Mouse (Mus musculus): ENCODE data around the gene Tnni3. TPM values are rescaled to one million over a fixed set of nuclear protein-coding genes. Genes with fewer than 3 reads are reported as not detected.
A peak's percentile ranks its signal among the peaks of the same experiment; 100 is the strongest.
"Not testable (repeated sequence)": the region's sequence is repeated elsewhere in the genome, so short reads cannot be mapped to it uniquely, and the experiment has no call there.

The Tnni3 gene
- polyA plus RNA-seq, 1 experiment from 2014 or later: 2.2 TPM

GRCm38 (mm10) chr7:4536369-4536768, 12.3 kb upstream of the Tnni3 start:
- no peaks in the 10 kb centered on the region for H3K9me3 ChIP-seq
- H3K9ac ChIP-seq: no peak overlapping the region
- H3K27me3 ChIP-seq (replicated peaks): no peaks in the 10 kb centered on the region
- H3K4me1 ChIP-seq (replicated peaks): peaks cover 5% of the 10 kb centered on the region
- no peak for ATAC-seq
- H3K27ac ChIP-seq: no peak overlapping the region
- no peak overlapping the region for H3K4me3 ChIP-seq (replicated peaks)
- H3K36me3 ChIP-seq: no peaks in the 10 kb centered on the region
- 93% methylated on average over 4 of the region's 4 CpGs for WGBS
- no peak overlapping the region for H3K4me2 ChIP-seq (replicated peaks)

GRCm38 (mm10) chr7:4532005-4532729, 8.1 kb upstream of the Tnni3 start, which contains the start of gene Dnaaf3:
Gene Dnaaf3, minus strand, starts transcription at chr7:4532453.
- Histone ChIP-seq H3K4me2 (replicated peaks) (peak within 1 kb of the TSS; percentile 67), H3K4me1 (replicated peaks) (peaks cover 8% of the 10 kb centered on the region), H3K36me3 (no peaks in the 10 kb centered on the region), H3K4me3 (replicated peaks) (peak within 1 kb of the TSS; percentile 39), H3K9me3 (no peaks in the 10 kb centered on the region), H3K27ac (no peak within 1 kb of the TSS), H3K9ac (peak within 1 kb of the TSS; percentile 1; the same call in 1 of the 2 replicates), H3K27me3 (replicated peaks) (no peaks in the 10 kb centered on the region)
- ATAC-seq: peak; percentile 96
- 6% methylated on average over 28 of the region's 28 CpGs for WGBS

- not testable (repeated sequence) for H3K36me3 ChIP-seq; H3K4me2 ChIP-seq (replicated peaks); H3K4me3 ChIP-seq (replicated peaks); ATAC-seq; H3K9me3 ChIP-seq; H3K9ac ChIP-seq; H3K27me3 ChIP-seq (replicated peaks); H3K27ac ChIP-seq
- peaks cover 19% of the 10 kb centered on the region for H3K4me1 ChIP-seq (replicated peaks)
- WGBS: 35% methylated on average over 8 of the region's 8 CpGs
Observed at GRCm38 (mm10) chr7:4530166-4530565, 6.1 kb upstream of the Tnni3 start.

- H3K4me2 ChIP-seq (replicated peaks): peak overlapping the region; percentile 76
- H3K27ac ChIP-seq: no peak overlapping the region
- no peaks in the 10 kb centered on the region for H3K36me3 ChIP-seq
- no peaks in the 10 kb centered on the region for H3K9me3 ChIP-seq
- H3K27me3 ChIP-seq (replicated peaks): no peaks in the 10 kb centered on the region
- 0 out of 2 replicates have a peak overlapping the region, but pooled peaks have one; percentile 5 for H3K4me3 ChIP-seq (replicated peaks)
- WGBS: 47% methylated on average over 18 of the region's 18 CpGs
- no peak for ATAC-seq
- peaks cover 18% of the 10 kb centered on the region for H3K4me1 ChIP-seq (replicated peaks)
- H3K9ac ChIP-seq: no peak overlapping the region
Observed at GRCm38 (mm10) chr7:4527302-4527689, 3.3 kb upstream of the Tnni3 start.

GRCm38 (mm10) chr7:4526341-4527301, 2.6 kb upstream of the Tnni3 start:
- 26% methylated on average over 40 of the region's 40 CpGs for WGBS
- Histone ChIP-seq H3K9ac (peak overlapping the region; percentile 53), H3K4me3 (replicated peaks) (peak overlapping the region; percentile 32), H3K4me1 (replicated peaks) (peaks cover 14% of the 10 kb centered on the region), H3K27ac (0 out of 2 replicates have a peak overlapping the region, but pooled peaks have one; percentile 44), H3K9me3 (no peaks in the 10 kb centered on the region), H3K36me3 (no peaks in the 10 kb centered on the region), H3K4me2 (replicated peaks) (peak overlapping the region; percentile 76), H3K27me3 (replicated peaks) (peaks cover 2% of the 10 kb centered on the region)
- peak; percentile 93 for ATAC-seq

GRCm38 (mm10) chr7:4523205-4524130, 561 bp downstream of the Tnni3 start:
- Histone ChIP-seq H3K36me3 (no peaks in the 10 kb centered on the region), H3K4me2 (replicated peaks) (no peak overlapping the region), H3K9ac (no peak overlapping the region), H3K27ac (no peak overlapping the region), H3K27me3 (replicated peaks) (peaks cover 4% of the 10 kb centered on the region), H3K9me3 (no peaks in the 10 kb centered on the region), H3K4me1 (replicated peaks) (peaks cover 14% of the 10 kb centered on the region), H3K4me3 (replicated peaks) (no peak overlapping the region)
- ATAC-seq: no peak
- 91% methylated on average over 33 of the region's 33 CpGs for WGBS

GRCm38 (mm10) chr7:4522292-4522691, 1.7 kb downstream of the Tnni3 start:
- no peak for ATAC-seq
- WGBS: 73% methylated on average over 6 of the region's 6 CpGs
- Histone ChIP-seq H3K36me3 (no peaks in the 10 kb centered on the region), H3K4me1 (replicated peaks) (peaks cover 12% of the 10 kb centered on the region), H3K4me2 (replicated peaks) (no peak overlapping the region), H3K4me3 (replicated peaks) (no peak overlapping the region), H3K9ac (no peak overlapping the region), H3K27ac (no peak overlapping the region), H3K9me3 (no peaks in the 10 kb centered on the region), H3K27me3 (replicated peaks) (peaks cover 4% of the 10 kb centered on the region)

- no peak for ATAC-seq
- no peak overlapping the region for H3K9ac ChIP-seq
- WGBS: 30% methylated on average over 31 of the region's 32 CpGs
- no peaks in the 10 kb centered on the region for H3K9me3 ChIP-seq
- peak overlapping the region; percentile 40 for H3K4me2 ChIP-seq (replicated peaks)
- H3K27me3 ChIP-seq (replicated peaks): peaks cover 4% of the 10 kb centered on the region
- peaks cover 4% of the 10 kb centered on the region; the same call in 1 of the 2 replicates for H3K4me1 ChIP-seq (replicated peaks)
- H3K4me3 ChIP-seq (replicated peaks): peak overlapping the region; percentile 2; the same call in 1 of the 2 replicates
- no peaks in the 10 kb centered on the region for H3K36me3 ChIP-seq
- H3K27ac ChIP-seq: no peak overlapping the region
Observed at GRCm38 (mm10) chr7:4521231-4522003, 2.6 kb downstream of the Tnni3 start.

- 58% methylated on average over 1 of the region's 1 CpGs for WGBS
- H3K4me3 ChIP-seq (replicated peaks): no peak overlapping the region
- no peak overlapping the region for H3K4me2 ChIP-seq (replicated peaks)
- H3K36me3 ChIP-seq: no peaks in the 10 kb centered on the region
- no peaks in the 10 kb centered on the region for H3K9me3 ChIP-seq
- H3K9ac ChIP-seq: no peak overlapping the region
- H3K27ac ChIP-seq: no peak overlapping the region
- peaks cover 4% of the 10 kb centered on the region for H3K27me3 ChIP-seq (replicated peaks)
- peaks cover 12% of the 10 kb centered on the region; the same call in 1 of the 2 replicates for H3K4me1 ChIP-seq (replicated peaks)
- ATAC-seq: no peak
Observed at GRCm38 (mm10) chr7:4518487-4518886, 5.5 kb downstream of the Tnni3 start.

GRCm38 (mm10) chr7:4516332-4517050, 7.5 kb downstream of the Tnni3 start, which contains the start of gene Tnnt1:
Gene Tnnt1, minus strand, starts transcription at chr7:4516382.
- no peak for ATAC-seq
- no peak within 1 kb of the TSS for H3K4me3 ChIP-seq (replicated peaks)
- H3K4me2 ChIP-seq (replicated peaks): no peak within 1 kb of the TSS
- H3K27me3 ChIP-seq (replicated peaks): peaks cover 1% of the 10 kb centered on the region
- H3K4me1 ChIP-seq (replicated peaks): peaks cover 12% of the 10 kb centered on the region; the same call in 1 of the 2 replicates
- H3K9me3 ChIP-seq: no peaks in the 10 kb centered on the region
- H3K36me3 ChIP-seq: no peaks in the 10 kb centered on the region
- no peak within 1 kb of the TSS for H3K9ac ChIP-seq
- WGBS: 17% methylated on average over 4 of the region's 4 CpGs
- H3K27ac ChIP-seq: no peak within 1 kb of the TSS
